Mouse (Mus musculus) MEL (cell line): Measurements from ENCODE around the gene Ptpn1.

Experiments used
- BHLHE40 ChIP-seq: IDR thresholded peaks from 2 replicates; pipeline ENCODE4 v1.6.1; 2012; ENCODE audit warnings: low read depth, mild to moderate bottlenecking, inconsistent platforms, low read length, improper control_type of control experiment, borderline replicate concordance
- CTCF ChIP-seq, 3 experiments: IDR thresholded peaks in 2 of 3; conservative IDR thresholded peaks in 1 of 3; 2 replicates each; pipeline ENCODE4 v1.5.1; 2011 to 2012; ENCODE audit warnings: low read length in 3 of 3, low read depth in 2 of 3, mild to moderate bottlenecking in 2 of 3, improper control_type of control experiment in 1 of 3, inconsistent platforms in 1 of 3, mixed read lengths in 1 of 3, moderate library complexity in 1 of 3; ENCODE audit not compliant: control insufficient read depth in 1 of 3, insufficient read depth in 1 of 3, poor library complexity in 1 of 3, severe bottlenecking in 1 of 3
- ETS1 ChIP-seq: IDR thresholded peaks from 2 replicates; pipeline ENCODE4 v1.6.1; 2012; ENCODE audit warnings: low read depth, mild to moderate bottlenecking, inconsistent platforms, low read length, improper control_type of control experiment, moderate library complexity
- GABPA ChIP-seq: IDR thresholded peaks from 2 replicates; pipeline ENCODE4 v1.6.1; 2012; ENCODE audit warnings: low read depth, mild to moderate bottlenecking, inconsistent platforms, low read length, improper control_type of control experiment, moderate library complexity
- JUND ChIP-seq: IDR thresholded peaks from 2 replicates; pipeline ENCODE4 v1.6.1; 2011; ENCODE audit warnings: low read depth, mild to moderate bottlenecking, improper control_type of control experiment, low read length
- MEF2A ChIP-seq: IDR thresholded peaks from 2 replicates; pipeline ENCODE4 v1.6.1; 2014; ENCODE audit warnings: low read depth, mild to moderate bottlenecking, inconsistent platforms, low read length, improper control_type of control experiment; ENCODE audit not compliant: poor library complexity, insufficient replicate concordance, severe bottlenecking; ENCODE audit errors: extremely low read depth
- POLR2A ChIP-seq, 2 experiments: IDR thresholded peaks; 2 replicates each; pipeline ENCODE4 v1.6.1; 2011 to 2012; ENCODE audit warnings: low read length in 2 of 2, mild to moderate bottlenecking in 2 of 2, control low read depth in 1 of 2, improper control_type of control experiment in 1 of 2, low read depth in 1 of 2, moderate library complexity in 1 of 2; ENCODE audit not compliant: control insufficient read depth in 1 of 2, insufficient read depth in 1 of 2, poor library complexity in 1 of 2
- TCF12 ChIP-seq: IDR thresholded peaks from 2 replicates; pipeline ENCODE4 v1.6.1; 2014; ENCODE audit warnings: low read depth, mild to moderate bottlenecking, inconsistent platforms, low read length, improper control_type of control experiment, moderate library complexity
- USF1 ChIP-seq: IDR thresholded peaks from 2 replicates; pipeline ENCODE4 v1.6.1; 2014; ENCODE audit warnings: low read depth, mild to moderate bottlenecking, inconsistent platforms, low read length, improper control_type of control experiment, moderate library complexity
- ZKSCAN1 ChIP-seq: IDR thresholded peaks from 2 replicates; pipeline ENCODE4 v1.6.1; 2012; ENCODE audit warnings: low read depth, mild to moderate bottlenecking, inconsistent platforms, low read length, improper control_type of control experiment, moderate library complexity
- ZMIZ1 ChIP-seq: IDR thresholded peaks from 2 replicates; pipeline ENCODE4 v1.6.1; 2012; ENCODE audit warnings: low read depth, mild to moderate bottlenecking, inconsistent platforms, low read length, improper control_type of control experiment, moderate library complexity
- ZNF384 ChIP-seq: IDR thresholded peaks from 2 replicates; pipeline ENCODE4 v1.6.1; 2012; ENCODE audit warnings: low read depth, mild to moderate bottlenecking, inconsistent platforms, low read length, improper control_type of control experiment

DNA sequence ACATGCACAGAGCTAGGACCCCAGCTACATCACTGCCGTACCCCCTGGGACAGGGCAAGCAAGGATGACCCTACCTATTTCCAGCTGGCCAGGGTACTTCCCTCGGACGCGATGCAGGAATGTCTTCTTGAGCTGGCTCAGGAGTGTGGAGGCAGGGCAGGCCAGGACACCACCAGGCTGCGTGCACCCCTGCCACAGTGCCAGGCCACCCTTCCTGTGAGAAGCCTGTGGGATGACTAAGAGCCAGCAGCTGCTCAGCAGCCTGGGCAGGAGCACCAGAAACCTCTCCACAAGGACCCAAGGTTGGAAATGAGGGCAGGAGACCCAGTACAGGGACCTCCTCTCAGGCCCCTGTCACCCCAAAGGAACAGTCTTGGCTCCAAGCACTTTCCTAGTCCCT lies 52.5 kb downstream of the Ptpn1 start:
- TF ChIP-seq POLR2A (IDR thresholded peaks at IDR 0.05; ENCODE audit: control insufficient read depth in 1 of 2, insufficient read depth in 1 of 2, low read depth in 1 of 2, low read length in 2 of 2, poor library complexity in 1 of 2) (no peak), USF1 (no peak), ZMIZ1 (no peak), ETS1 (no peak), CTCF (IDR thresholded peaks at IDR 0.05 in 2 of 3, conservative IDR thresholded peaks at IDR 0.05 in 1 of 3; ENCODE audit: control insufficient read depth in 1 of 3, insufficient read depth in 1 of 3, low read depth in 2 of 3, low read length in 3 of 3, poor library complexity in 1 of 3, severe bottlenecking in 1 of 3) (no peak), BHLHE40 (no peak), ZNF384 (no peak), GABPA (no peak), TCF12 (no peak), JUND (no peak), MEF2A (no peak), ZKSCAN1 (no peak)
